In genomic region chrX:159256040-159256852, GRCm38 (mm10) we compare ENCODE assay signal across 8 mouse cellular contexts. TPM values are rescaled to one million over a fixed set of nuclear protein-coding genes. Genes with fewer than 3 reads are reported as not detected.
DNase-seq lines count a peak whose midpoint lies in the region; ATAC-seq and TF ChIP-seq lines count a peak whose summit lies in the region.

No protein-coding gene starts in this region.

- peaks cover 10% of the 10 kb centered on the region for H3K27me3 ChIP-seq in E14TG2a.4 (ENCODE audit: insufficient read depth, low read length)
- no peaks in the 10 kb centered on the region for H3K27me3 ChIP-seq in kidney, postnatal 0 days (ENCODE audit: insufficient read depth, low read length)

- no peaks in the 10 kb centered on the region for H3K9me3 ChIP-seq in E14TG2a.4 (ENCODE audit: low read length)
- H3K9me3 ChIP-seq in kidney, postnatal 0 days (replicated peaks; ENCODE audit: low read length): no peaks in the 10 kb centered on the region

- DNase-seq in adrenal gland, adult (ENCODE audit: inconsistent age in 2 of 2, low spot score in 1 of 2): peak; percentile 34 to 65
- no peak for DNase-seq in adrenal gland, postnatal 4 days (ENCODE audit: low spot score in 2 of 2)
- peak; percentile 17 to 18 for DNase-seq in cerebellum, postnatal 36 days
- peak; percentile 3 for DNase-seq in heart, adult 9 months (ENCODE audit: low spot score in 2 of 2)
- peak; percentile 20 for DNase-seq in kidney, postnatal 0 days (ENCODE audit: low spot score)
- DNase-seq in spleen, postnatal 10 days (ENCODE audit: low spot score in 2 of 2): peak; percentile 21 to 40

- H3K9ac ChIP-seq in kidney, postnatal 0 days (ENCODE audit: low read depth, low read length): peak overlapping the region; percentile 76

- H3K4me2 ChIP-seq in kidney, postnatal 0 days (ENCODE audit: low read length): peak overlapping the region; percentile 59

- ATAC-seq in kidney, postnatal 0 days (replicated peaks; ENCODE audit: low FRiP score, low read depth): peak; percentile 8; the same call in 1 of the 2 replicates

- H3K27ac ChIP-seq in kidney, postnatal 0 days: peak overlapping the region; percentile 88
- peak overlapping the region; percentile 74 for H3K27ac ChIP-seq in macrophage

- peaks cover 6% of the 10 kb centered on the region; the same call in 1 of the 2 replicates for H3K4me1 ChIP-seq in E14TG2a.4 (replicated peaks; ENCODE audit: low read depth, low read length)
- no peaks in the 10 kb centered on the region for H3K4me1 ChIP-seq in kidney, postnatal 0 days (replicated peaks; ENCODE audit: insufficient read depth, low read length)

- H3K4me3 ChIP-seq in E14TG2a.4 (replicated peaks; ENCODE audit: low read length) (peak overlapping the region; percentile 88), macrophage (ENCODE audit: inconsistent target) (peak overlapping the region; percentile 71)
- peak overlapping the region; percentile 64 for H3K4me3 ChIP-seq in kidney, postnatal 0 days (replicated peaks; ENCODE audit: low read depth, low read length)

- H3K79me2 ChIP-seq in macrophage (ENCODE audit: inconsistent target): peaks cover 52% of the 10 kb centered on the region

- H3K36me3 ChIP-seq in E14TG2a.4 (ENCODE audit: insufficient read depth, low read length): no peaks in the 10 kb centered on the region
- no peaks in the 10 kb centered on the region for H3K36me3 ChIP-seq in kidney, postnatal 0 days (ENCODE audit: insufficient read depth, low read length)
- H3K36me3 ChIP-seq in macrophage (ENCODE audit: inconsistent target): no peaks in the 10 kb centered on the region

- 25% methylated on average over 29 of the region's 57 CpGs for WGBS in kidney, postnatal 0 days
- 19% methylated on average over 36 of the region's 57 CpGs for WGBS in macrophage (ENCODE audit: missing documents)

- TF ChIP-seq CTCF in E14TG2a.4 (conservative IDR thresholded peaks at IDR 0.05; ENCODE audit: low read length): no peak
- no peak for TF ChIP-seq CTCF in kidney, postnatal 0 days (IDR thresholded peaks at IDR 0.05; ENCODE audit: low read depth)

RNA-seq across cellular contexts. Expression of gene Rps6ka3, which starts 46.1 kb away (rescaled TPM):
- 10 to 100 TPM; 58.0 to 59.7 TPM for total RNA-seq in adrenal gland, postnatal 4 days (2021)
- 6.6 and 7.6 TPM in 2 replicates for polyA plus RNA-seq in kidney, postnatal 0 days (2015; fragmentation: Nextera tagmentation; extraction: Ambion mirVana)
- 100 to 1,000 TPM in 10 of 26 experiments, 10 to 100 TPM in 16; 54.1 to 234 (median 91.2) TPM for total RNA-seq in macrophage (2018; cell fraction: chromatin; rRNA removed)
- total RNA-seq in macrophage (2018; cell fraction: cytosol; rRNA removed): 100 to 1,000 TPM in 2 of 26 experiments, 10 to 100 TPM in 24; 51.1 to 104 (median 72.1) TPM
- 100 to 1,000 TPM in 7 of 26 experiments, 10 to 100 TPM in 19; 44.9 to 212 (median 81.2) TPM for total RNA-seq in macrophage (2018; cell fraction: nucleus; rRNA removed)
- 46.7 to 70.2 TPM (median 60.8 TPM) in 3 replicates for polyA plus RNA-seq in macrophage (2018)

Comparison
In these comparisons a context has a peak if more than half of its experiments do, and no peak if none do; other contexts are left out.
1. DNase-seq: peak in adrenal gland, adult (2 of 2), cerebellum, postnatal 36 days (2 of 2), heart, adult 9 months (2 of 2), kidney, postnatal 0 days (single experiment) and spleen, postnatal 10 days (2 of 2); none in adrenal gland, postnatal 4 days (0 of 2).
2. Peak in every context shown above with its lines, with median percentiles within 50 percentile points of each other: H3K4me3 ChIP-seq.